Mouse (Mus musculus) large intestine, adult 2 months (tissue): ENCODE measurements around the gene Acsl1. TPM values are rescaled to one million over a fixed set of nuclear protein-coding genes. Genes with fewer than 3 reads are reported as not detected.

ENCODE experiments used
- DNase-seq: peaks from one replicate; pipeline ENCODE4 v3.0.0-alpha.2; 2012; ENCODE audit warnings: low read depth, low spot score
- WGBS: fragments of 180-500 bp; shearing (Covaris S2); methylation state at CpG from one replicate; pipeline ENCODE4 v1.1.7; 2018; 5-methylcytosine and 5-hydroxymethylcytosine counted together
- polyA plus RNA-seq: library from polyadenylated mRNA; depleted of rRNA; stranded (reverse); fragments of >200 nt; gene quantifications from 2 replicates; pipeline ENCODE4 v1.2.3, GENCODE M21; 2012

Gene Acsl1
- polyA plus RNA-seq, 1 experiment: 9.7 TPM

GRCm38 (mm10) chr8:46499376-46500061, 28.7 kb downstream of the Acsl1 start:
- WGBS: 69% methylated on average over 19 of the region's 19 CpGs
- DNase-seq: no peak

- no peak for DNase-seq
- WGBS: 16% methylated on average over 19 of the region's 19 CpGs
Observed at GRCm38 (mm10) chr8:46502333-46503071, 31.7 kb downstream of the Acsl1 start.

GRCm38 (mm10) chr8:46503072-46503695, 32.3 kb downstream of the Acsl1 start:
- no peak for DNase-seq
- WGBS: 66% methylated on average over 12 of the region's 12 CpGs

DNA sequence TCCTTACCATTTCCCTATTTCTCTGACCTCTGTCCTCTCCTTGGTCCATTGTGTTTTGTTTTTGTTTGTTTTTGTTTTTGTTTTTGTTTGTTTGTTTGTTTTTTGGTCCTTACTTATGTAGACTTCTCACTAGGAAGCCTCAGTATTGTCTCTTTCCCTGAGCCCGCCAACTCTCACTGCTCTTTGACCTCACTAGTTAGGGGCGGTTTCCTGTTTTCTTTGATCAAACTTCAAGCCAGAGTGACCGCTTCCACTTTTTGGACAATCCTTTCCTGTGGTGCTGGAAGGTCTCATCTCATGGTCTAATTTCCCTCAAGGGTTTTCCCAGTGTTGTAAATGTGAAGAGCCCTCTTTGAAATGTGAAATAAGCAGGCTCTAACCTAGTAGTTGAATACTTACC, 33.4 kb downstream of the Acsl1 start:
- DNase-seq: no peak
- WGBS: 68% methylated on average over 3 of the region's 3 CpGs

DNA sequence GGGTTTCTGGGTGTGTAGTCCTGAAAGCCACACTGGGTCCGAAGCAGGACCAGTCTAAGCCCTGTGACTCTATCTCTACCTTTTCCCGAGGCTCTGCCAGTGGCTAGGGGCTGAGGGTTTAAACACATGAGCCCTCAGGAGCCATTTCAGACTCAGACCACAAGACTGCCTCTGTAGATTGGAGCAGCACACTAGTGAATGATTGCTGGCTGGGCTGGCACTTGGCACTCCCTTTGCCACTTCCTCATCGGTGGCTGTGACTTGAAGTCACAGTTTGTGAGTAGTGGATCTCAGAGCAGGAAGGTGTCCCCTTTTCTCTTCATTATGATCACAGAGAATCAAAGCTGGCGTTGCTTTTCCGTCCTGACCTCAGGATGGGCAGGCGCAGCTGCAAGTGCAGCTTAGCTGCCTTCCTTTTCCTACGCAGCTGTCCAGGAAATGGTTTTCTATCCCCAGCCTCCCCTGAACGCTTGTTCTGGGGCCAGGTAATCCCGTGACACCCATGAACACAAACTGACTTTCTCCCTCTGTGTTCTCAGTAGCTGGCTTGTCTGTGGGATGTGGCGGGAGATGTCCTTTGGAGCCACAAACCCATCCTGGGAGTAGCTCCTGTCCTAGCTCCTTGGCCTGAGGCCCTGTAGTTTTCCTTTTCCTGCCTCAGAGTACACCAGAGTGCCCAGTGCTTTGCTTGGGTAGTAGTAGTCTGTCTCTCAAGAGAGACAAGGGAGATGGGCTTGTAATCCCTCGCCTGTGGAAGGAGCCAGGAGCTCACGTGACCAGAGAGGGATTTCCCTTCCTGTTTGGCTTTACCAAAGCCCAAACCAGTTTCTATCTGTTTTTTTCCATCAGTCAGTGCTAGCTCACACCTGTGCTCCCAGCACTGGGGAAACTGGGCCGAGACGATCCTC, 37.9 kb downstream of the Acsl1 start:
- DNase-seq: no peak
- 62% methylated on average over 14 of the region's 14 CpGs for WGBS

DNA sequence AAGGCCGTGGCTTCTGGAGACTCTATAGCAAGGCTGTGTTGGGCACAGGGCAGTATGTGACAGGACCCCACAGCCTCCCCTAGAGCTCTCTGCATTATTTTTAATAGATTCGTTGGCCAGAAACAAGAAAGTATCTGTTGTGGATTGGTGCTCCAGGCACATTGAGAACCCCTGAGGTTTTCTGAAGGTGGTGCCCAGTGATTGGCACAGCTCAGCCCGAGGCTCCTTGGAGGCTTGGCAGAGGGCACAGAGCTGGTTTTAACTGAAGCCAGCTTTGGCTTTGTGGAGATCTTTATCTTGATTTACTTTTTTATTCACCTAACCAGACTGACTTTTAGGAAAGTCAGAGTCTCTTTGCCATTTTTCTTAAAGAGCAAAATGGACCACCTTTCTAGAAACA, 38.6 kb downstream of the Acsl1 start:
- WGBS: 83% methylated on average over 3 of the region's 3 CpGs
- no peak for DNase-seq

DNA sequence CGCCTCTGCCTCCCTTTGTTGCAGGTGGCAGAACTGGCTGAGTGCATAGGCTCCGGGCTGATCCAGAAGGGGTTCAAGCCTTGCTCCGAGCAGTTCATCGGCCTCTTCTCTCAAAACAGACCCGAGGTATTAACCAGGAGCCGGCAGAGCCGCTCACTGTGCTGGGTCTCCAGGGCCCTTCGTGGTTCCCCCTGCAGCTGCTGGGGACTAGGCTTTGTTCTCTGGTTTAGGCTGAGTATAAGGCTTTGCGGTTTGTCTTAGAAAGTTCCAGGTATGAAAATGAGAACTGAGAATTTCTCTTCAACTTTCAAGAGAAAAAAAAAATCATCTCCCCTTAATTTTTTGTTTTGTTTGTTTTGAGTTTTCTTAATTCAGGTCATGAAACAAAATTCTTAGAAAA, 40.5 kb downstream of the Acsl1 start:
- no peak for DNase-seq
- WGBS: 88% methylated on average over 9 of the region's 9 CpGs

GRCm38 (mm10) chr8:46512538-46512937, 41.7 kb downstream of the Acsl1 start:
- no peak for DNase-seq
- 63% methylated on average over 8 of the region's 8 CpGs for WGBS

DNA sequence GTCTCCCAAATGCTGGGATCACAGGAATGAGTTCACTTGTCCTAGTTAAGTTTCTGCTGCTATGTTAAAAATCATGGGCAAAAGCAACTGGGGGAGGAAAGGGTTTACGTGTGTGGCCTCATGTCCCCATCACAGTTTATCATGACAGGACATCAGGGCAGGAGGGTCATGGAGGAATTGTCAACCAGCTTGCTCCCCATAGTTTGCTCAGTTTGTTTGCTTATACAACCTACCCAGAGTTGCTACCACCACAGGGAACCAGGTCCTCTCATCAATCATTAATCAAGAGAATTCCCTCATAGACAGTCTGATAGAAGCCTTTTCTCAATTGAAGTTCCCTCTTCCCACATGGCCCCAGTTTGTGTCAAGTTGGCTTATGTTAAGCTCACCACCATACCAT, 43.2 kb downstream of the Acsl1 start:
- WGBS: 93% methylated on average over 1 of the region's 1 CpGs

GRCm38 (mm10) chr8:46520667-46521066, 49.8 kb downstream of the Acsl1 start:
- WGBS: 73% methylated on average over 6 of the region's 6 CpGs
- DNase-seq: no peak

More for the DNA sequence above, 43.2 kb downstream of the Acsl1 start:
- DNase-seq: no peak

GRCm38 (mm10) chr8:46526098-46526497, 55.3 kb downstream of the Acsl1 start:
- 52% methylated on average over 8 of the region's 8 CpGs for WGBS
- no peak for DNase-seq

- no peak for DNase-seq
- 61% methylated on average over 10 of the region's 10 CpGs for WGBS
Observed at GRCm38 (mm10) chr8:46526821-46527220, 56.0 kb downstream of the Acsl1 start.

GRCm38 (mm10) chr8:46529508-46529907, 58.7 kb downstream of the Acsl1 start:
- 64% methylated on average over 4 of the region's 4 CpGs for WGBS
- no peak for DNase-seq

DNA sequence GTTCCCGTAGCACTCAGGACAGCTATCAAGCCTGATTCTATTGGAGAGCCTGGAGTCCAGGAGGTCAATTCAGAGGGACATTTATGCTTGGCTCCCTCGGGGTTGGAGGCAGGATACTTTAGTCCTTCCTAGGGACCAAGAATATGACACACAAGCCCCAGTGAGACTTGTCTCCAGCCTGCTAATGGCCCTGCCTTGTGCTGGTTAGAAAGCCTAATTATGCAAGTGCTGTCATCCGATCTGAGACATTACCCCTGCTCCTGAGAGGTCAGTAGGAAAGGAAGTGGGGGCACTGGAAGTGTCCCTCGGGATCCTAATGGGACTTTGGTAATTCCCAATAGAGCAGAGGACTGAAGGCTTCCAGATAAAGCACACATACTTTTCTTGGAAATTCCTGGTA, 59.7 kb downstream of the Acsl1 start:
- WGBS: 57% methylated on average over 4 of the region's 4 CpGs
- DNase-seq: no peak

DNA sequence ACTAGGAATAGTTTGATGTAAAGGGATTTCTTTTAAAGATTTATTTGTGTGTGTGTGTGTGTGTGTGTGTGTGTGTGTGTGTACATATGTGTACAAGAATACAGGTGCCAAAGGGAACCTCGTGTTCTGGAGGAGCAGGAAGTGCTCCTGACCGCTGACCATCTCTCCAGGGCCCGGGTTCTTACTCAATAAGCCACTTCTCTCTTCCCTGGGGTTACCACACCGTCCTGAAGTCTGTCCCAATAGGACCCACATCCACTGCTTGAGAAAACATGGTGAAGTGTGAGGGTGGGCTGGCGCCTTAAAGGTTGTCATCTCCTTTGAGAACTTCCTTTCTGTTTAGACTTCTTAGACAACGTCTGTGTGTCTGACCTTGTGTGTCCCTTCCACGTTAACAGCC, 63.1 kb downstream of the Acsl1 start:
- 85% methylated on average over 7 of the region's 7 CpGs for WGBS
- DNase-seq: no peak

DNA sequence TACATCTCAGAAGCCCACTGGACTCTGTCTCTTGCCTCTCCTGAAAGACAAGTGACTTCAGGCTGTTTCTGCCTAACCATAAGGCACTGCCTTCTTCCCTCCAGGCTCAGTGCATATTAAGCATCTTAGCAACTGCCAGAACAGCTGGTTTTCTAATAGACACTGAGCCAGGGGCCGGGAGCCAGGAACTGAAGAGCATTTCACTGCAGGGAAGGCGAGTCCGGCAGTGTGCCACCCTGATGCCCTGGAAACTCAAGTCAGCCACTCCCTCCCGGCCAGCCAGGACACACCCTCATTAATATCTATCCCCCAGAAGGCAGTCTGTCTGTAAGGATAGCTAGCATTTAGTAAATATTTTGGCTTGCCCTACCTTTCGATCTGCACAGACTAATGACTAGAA, 68.9 kb downstream of the Acsl1 start:
- no peak for DNase-seq
- WGBS: 26% methylated on average over 5 of the region's 5 CpGs

DNA sequence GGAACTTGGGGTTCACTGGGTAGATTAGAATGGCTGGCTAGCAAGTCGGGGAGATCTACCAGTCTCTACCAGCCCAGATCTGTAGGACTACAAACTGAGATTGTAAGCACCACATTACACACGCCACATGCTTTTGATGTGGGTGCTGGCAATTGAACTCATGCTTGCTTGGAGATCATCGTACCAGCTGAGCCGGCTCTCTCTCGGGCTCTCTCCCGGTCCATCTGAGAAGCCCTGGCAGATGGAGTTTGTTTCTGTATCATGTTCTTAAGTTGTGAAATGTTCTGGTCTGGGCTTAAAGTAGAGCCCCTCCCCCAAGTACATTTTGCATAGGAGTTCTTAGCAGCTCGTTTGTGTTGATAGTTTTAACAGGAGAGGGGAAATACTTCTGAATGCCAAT, 72.4 kb downstream of the Acsl1 start:
- 44% methylated on average over 7 of the region's 7 CpGs for WGBS
- no peak for DNase-seq

DNA sequence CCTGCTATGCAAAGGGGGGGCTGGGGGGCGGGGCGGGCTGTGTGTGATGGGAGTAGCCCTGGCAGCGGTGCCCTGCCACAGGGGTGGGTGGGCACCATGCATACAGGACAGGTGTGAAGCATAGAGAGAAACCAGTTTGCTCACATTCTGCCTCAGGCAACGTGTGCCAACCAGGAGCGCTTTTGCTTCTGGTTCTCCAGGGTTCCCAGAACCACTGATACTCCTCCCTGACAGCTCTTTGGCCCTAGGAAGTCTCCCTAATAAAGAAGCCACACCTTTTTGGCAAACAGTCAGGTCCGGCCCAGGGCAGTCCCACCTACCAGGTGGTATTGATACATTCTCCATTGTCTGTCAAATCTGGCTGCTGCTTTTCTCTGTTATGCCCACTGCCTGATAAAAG, 72.8 kb downstream of the Acsl1 start:
- DNase-seq: no peak
- WGBS: 30% methylated on average over 6 of the region's 6 CpGs

DNA sequence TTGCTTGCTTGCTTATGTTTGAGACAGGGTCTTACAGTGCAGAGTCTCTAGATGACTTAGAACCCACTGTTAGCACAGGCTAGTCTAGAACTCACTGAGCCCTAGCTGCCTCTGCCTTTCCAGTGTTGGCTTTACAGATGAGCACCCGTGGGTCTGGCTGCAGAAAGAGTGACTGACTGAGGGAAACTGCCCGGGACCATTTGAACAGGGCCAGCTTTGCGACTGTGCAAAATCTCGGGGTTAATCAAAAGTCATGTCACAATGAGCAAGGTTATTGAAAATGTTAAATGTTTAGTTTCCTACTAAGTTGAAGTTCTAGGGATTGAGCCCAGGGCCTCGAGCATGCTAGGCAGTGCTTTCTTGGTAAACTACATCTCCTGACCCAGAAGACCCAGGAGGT, 75.0 kb downstream of the Acsl1 start:
- WGBS: 87% methylated on average over 5 of the region's 5 CpGs

More for the DNA sequence above, 75.0 kb downstream of the Acsl1 start:
- no peak for DNase-seq
